Mouse (Mus musculus) megakaryocyte, embryonic 14.5 days (primary cell): Measurements from ENCODE around the gene Fasn.

Experiments
- FLI1 ChIP-seq: IDR thresholded peaks from 2 replicates; pipeline ENCODE4 v1.6.1; 2012; ENCODE audit warnings: low read length, inconsistent platforms, mixed read lengths
- GATA1 ChIP-seq: IDR thresholded peaks from 3 replicates; pipeline ENCODE4 v1.6.1; 2012; ENCODE audit warnings: mixed read lengths, low read length, inconsistent platforms, borderline replicate concordance

- TF ChIP-seq FLI1, result no peak
- TF ChIP-seq GATA1, result no peak
Observed at GRCm38 (mm10) chr11:120775774-120776469, 48.4 kb downstream of the Fasn start.
